In genomic region chr9:21876601-21877000, GRCm38 (mm10) we compare ENCODE assay signal across 21 mouse cellular contexts. TPM values are rescaled to one million over a fixed set of nuclear protein-coding genes. Genes with fewer than 3 reads are reported as not detected.
A peak's percentile ranks its signal among the peaks of the same experiment; 100 is the strongest.
DNase-seq lines count a peak whose midpoint lies in the region; ATAC-seq and TF ChIP-seq lines count a peak whose summit lies in the region.
"Had no signal": no experiment of that assay in that cellular context is flagged by ENCODE, and none has a peak within 500 bp of the region (broad histone marks: within the 10 kb centered on the region; RNA-seq: fewer than 3 reads in every experiment).

No protein-coding gene starts in this region.

- no peak overlapping the region for H3K4me3 ChIP-seq in layer of hippocampus, adult 2 months
- H3K4me3 ChIP-seq in thymus, adult 2 months (ENCODE audit: control insufficient read depth, insufficient read depth, low read length) = no peak overlapping the region
- H3K4me3 ChIP-seq in ES-Bruce4 (ENCODE audit: low read depth, low read length) = no peak overlapping the region
- no peak overlapping the region for H3K4me3 ChIP-seq in stomach, postnatal 0 days (ENCODE audit: low read depth, low read length)
- H3K4me3 ChIP-seq: hindbrain, embryonic 15.5 days; liver, embryonic 15.5 days had no signal

- no peak overlapping the region for H3K27ac ChIP-seq in layer of hippocampus, adult 2 months
- no peak overlapping the region for H3K27ac ChIP-seq in thymus, adult 2 months (ENCODE audit: control insufficient read depth, insufficient read depth, low read length)
- H3K27ac ChIP-seq in ES-Bruce4 (ENCODE audit: insufficient read depth, low read length) = no peak overlapping the region
- H3K27ac ChIP-seq in stomach, postnatal 0 days (replicated peaks) = no peak overlapping the region
- H3K27ac ChIP-seq: hindbrain, embryonic 15.5 days; liver, embryonic 15.5 days had no signal

- no peak for TF ChIP-seq EP300 in ES-Bruce4 (IDR thresholded peaks at IDR 0.05; ENCODE audit: insufficient read depth, low read depth, low read length)
- no peak for TF ChIP-seq EP300 in stomach, postnatal 0 days (optimal IDR thresholded peaks at IDR 0.05)

- H3K27me3 ChIP-seq in thymus, adult 2 months (ENCODE audit: control insufficient read depth, insufficient read depth, low read length) = no peaks in the 10 kb centered on the region
- H3K27me3 ChIP-seq in ES-Bruce4 (ENCODE audit: control insufficient read depth, insufficient read depth, low read length, poor library complexity, severe bottlenecking) = no peaks in the 10 kb centered on the region
- no peaks in the 10 kb centered on the region for H3K27me3 ChIP-seq in stomach, postnatal 0 days (ENCODE audit: control insufficient read depth, insufficient read depth, low read length)
- H3K27me3 ChIP-seq: hindbrain, embryonic 15.5 days had no signal

- no peaks in the 10 kb centered on the region for H3K4me1 ChIP-seq in thymus, adult 2 months (replicated peaks; ENCODE audit: control insufficient read depth, insufficient read depth, low read length)
- no peaks in the 10 kb centered on the region for H3K4me1 ChIP-seq in ES-Bruce4 (ENCODE audit: control insufficient read depth, insufficient read depth, low read length)
- H3K4me1 ChIP-seq in stomach, postnatal 0 days (replicated peaks; ENCODE audit: control insufficient read depth, insufficient read depth) = no peaks in the 10 kb centered on the region
- H3K4me1 ChIP-seq: hindbrain, embryonic 15.5 days; liver, embryonic 15.5 days had no signal

- TF ChIP-seq CTCF in layer of hippocampus, adult 2 months (conservative IDR thresholded peaks at IDR 0.05) = peak; percentile 57
- TF ChIP-seq CTCF in thymus, adult 2 months (IDR thresholded peaks at IDR 0.05; ENCODE audit: borderline replicate concordance, control insufficient read depth, extremely low read depth, insufficient read depth, low read length, poor library complexity) = no peak
- TF ChIP-seq CTCF in ES-Bruce4 (IDR thresholded peaks at IDR 0.05; ENCODE audit: low read depth, low read length) = peak; percentile 72
- TF ChIP-seq CTCF in stomach, postnatal 0 days (IDR thresholded peaks at IDR 0.05; ENCODE audit: low read depth) = peak; percentile 25; the same call in 1 of the 2 replicates

- ATAC-seq in stomach, postnatal 0 days (ENCODE audit: low FRiP score, low TSS enrichment) = no peak

- H3K4me2 ChIP-seq in stomach, postnatal 0 days (replicated peaks; ENCODE audit: low read depth) = no peak overlapping the region
- H3K4me2 ChIP-seq: hindbrain, embryonic 15.5 days; liver, embryonic 15.5 days; midbrain, embryonic 11.5 days had no signal

- peaks cover 11% of the 10 kb centered on the region for H3K9me3 ChIP-seq in ES-Bruce4 (replicated peaks; ENCODE audit: control insufficient read depth, insufficient read depth, low read length, poor library complexity, severe bottlenecking)
- no peaks in the 10 kb centered on the region for H3K9me3 ChIP-seq in stomach, postnatal 0 days (ENCODE audit: control insufficient read depth, low read length)
- H3K9me3 ChIP-seq: hindbrain, embryonic 15.5 days; liver, embryonic 15.5 days had no signal

- H3K9ac ChIP-seq in ES-Bruce4 (ENCODE audit: low read depth, poor library complexity, severe bottlenecking) = no peak overlapping the region
- no peak overlapping the region for H3K9ac ChIP-seq in stomach, postnatal 0 days (ENCODE audit: low read length)
- H3K9ac ChIP-seq: hindbrain, embryonic 15.5 days; liver, embryonic 15.5 days had no signal

- H3K36me3 ChIP-seq in thymus, adult 2 months (ENCODE audit: control insufficient read depth, insufficient read depth, low read length) = no peaks in the 10 kb centered on the region
- H3K36me3 ChIP-seq in ES-Bruce4 (ENCODE audit: control insufficient read depth, insufficient read depth, low read length, poor library complexity, severe bottlenecking) = no peaks in the 10 kb centered on the region
- no peaks in the 10 kb centered on the region for H3K36me3 ChIP-seq in stomach, postnatal 0 days (ENCODE audit: control insufficient read depth, insufficient read depth, low read length)
- H3K36me3 ChIP-seq: hindbrain, embryonic 15.5 days; liver, embryonic 15.5 days had no signal

- TF ChIP-seq POLR2A in thymus, adult 2 months (IDR thresholded peaks at IDR 0.05; ENCODE audit: control insufficient read depth, extremely low read depth, insufficient read depth, low read length, poor library complexity) = no peak
- no peak for TF ChIP-seq POLR2A in ES-Bruce4 (IDR thresholded peaks at IDR 0.05; ENCODE audit: insufficient read depth, low read length)

- WGBS in thymus, adult 2 months = 66% methylated on average over 3 of the region's 3 CpGs
- WGBS in stomach, postnatal 0 days = 59% methylated on average over 3 of the region's 3 CpGs

- DNase-seq in layer of hippocampus, adult 2 months (ENCODE audit: low spot score in 2 of 2) = peak in 1 of 2 experiments; percentile 6
- DNase-seq in layer of hippocampus, postnatal 10 days (ENCODE audit: low spot score in 2 of 2) = no peak
- DNase-seq in thymus, adult 2 months = peak; percentile 10
- no peak for DNase-seq in thymus, postnatal 25 days
- DNase-seq in stomach, postnatal 0 days (ENCODE audit: low spot score) = no peak
- no peak for DNase-seq in lung, postnatal 10 days
- DNase-seq: cerebellum, adult 9-10 months; gastrocnemius, postnatal 14 days; heart, postnatal 14 days; kidney, adult 2 months; layer of hippocampus, postnatal 36 days; left cerebral cortex, postnatal 4 days; lung, postnatal 36 days; retina, postnatal 1 day; right cerebral cortex, postnatal 4 days had no signal

RNA-seq across cellular contexts. Expression of gene Dock6, which starts 24.2 kb away (rescaled TPM):
- 10 to 100 TPM; 12.2 to 13.6 TPM for total RNA-seq in layer of hippocampus, adult 2 months (2021)
- total RNA-seq in layer of hippocampus, postnatal 10 days (2021) = 10 to 100 TPM; 32.6 to 34.5 TPM
- 27.7 and 30.8 TPM in 2 replicates for polyA plus RNA-seq in thymus, adult 2 months (2012; rRNA removed)
- 74.9 and 80.8 TPM in 2 replicates for polyA plus RNA-seq in ES-Bruce4 (2011; ENCODE audit: insufficient read depth, insufficient read length, low read depth, missing spikeins)
- polyA plus RNA-seq in stomach, postnatal 0 days (2015; fragmentation: Nextera tagmentation; extraction: Ambion mirVana) = 13.5 and 14.1 TPM in 2 replicates

RNA-seq across cellular contexts. Expression of gene Angptl8, which starts 41.3 kb away (rescaled TPM):
- not detected for total RNA-seq in layer of hippocampus, adult 2 months (2021)
- total RNA-seq in layer of hippocampus, postnatal 10 days (2021) = not detected
- polyA plus RNA-seq in thymus, adult 2 months (2012; rRNA removed) = 4.7 and 6.5 TPM in 2 replicates
- polyA plus RNA-seq in ES-Bruce4 (2011; ENCODE audit: insufficient read depth, insufficient read length, low read depth, missing spikeins) = not detected in 2 replicates
- polyA plus RNA-seq in stomach, postnatal 0 days (2015; fragmentation: Nextera tagmentation; extraction: Ambion mirVana) = 2.1 and 2.2 TPM in 2 replicates
- total RNA-seq: ES-E14; gastrocnemius, postnatal 14 days; heart, postnatal 14 days; layer of hippocampus, postnatal 36 days; left cerebral cortex, postnatal 4 days; neutrophil, adult 5-6 weeks had no signal

RNA-seq across cellular contexts. Expression of gene Rab3d, which starts 41.4 kb away (rescaled TPM):
- total RNA-seq in layer of hippocampus, adult 2 months (2021) = 10 to 100 TPM; 16.7 to 18.8 TPM
- total RNA-seq in layer of hippocampus, postnatal 10 days (2021) = 10 to 100 TPM; 30.4 to 36.7 TPM
- 34.9 and 40.3 TPM in 2 replicates for polyA plus RNA-seq in thymus, adult 2 months (2012; rRNA removed)
- 5.7 and 7.8 TPM in 2 replicates for polyA plus RNA-seq in ES-Bruce4 (2011; ENCODE audit: insufficient read depth, insufficient read length, low read depth, missing spikeins)
- polyA plus RNA-seq in stomach, postnatal 0 days (2015; fragmentation: Nextera tagmentation; extraction: Ambion mirVana) = 130 and 137 TPM in 2 replicates

RNA-seq across cellular contexts. Expression of gene Ccdc159, which starts 50.7 kb away (rescaled TPM):
- total RNA-seq in layer of hippocampus, adult 2 months (2021) = 10 to 100 TPM; 18.9 to 21.4 TPM
- total RNA-seq in layer of hippocampus, postnatal 10 days (2021) = 10 to 100 TPM; 15.5 to 16.1 TPM
- polyA plus RNA-seq in thymus, adult 2 months (2012; rRNA removed) = 1.3 and 1.9 TPM in 2 replicates
- polyA plus RNA-seq in ES-Bruce4 (2011; ENCODE audit: insufficient read depth, insufficient read length, low read depth, missing spikeins) = 2.9 and 4.9 TPM in 2 replicates
- 1.1 and 1.9 TPM in 2 replicates for polyA plus RNA-seq in stomach, postnatal 0 days (2015; fragmentation: Nextera tagmentation; extraction: Ambion mirVana)
- total RNA-seq: neutrophil, adult 5-6 weeks had no signal

RNA-seq across cellular contexts. Expression of gene Tmem205, which starts 50.8 kb away (rescaled TPM):
- 10 to 100 TPM; 44.4 to 45.9 TPM for total RNA-seq in layer of hippocampus, adult 2 months (2021)
- 10 to 100 TPM; 30.4 to 35.3 TPM for total RNA-seq in layer of hippocampus, postnatal 10 days (2021)
- polyA plus RNA-seq in thymus, adult 2 months (2012; rRNA removed) = 40.0 and 47.7 TPM in 2 replicates
- 19.9 and 21.4 TPM in 2 replicates for polyA plus RNA-seq in ES-Bruce4 (2011; ENCODE audit: insufficient read depth, insufficient read length, low read depth, missing spikeins)
- polyA plus RNA-seq in stomach, postnatal 0 days (2015; fragmentation: Nextera tagmentation; extraction: Ambion mirVana) = 95.0 and 95.7 TPM in 2 replicates
